ENCODE assay signal across 8 mouse cellular contexts in the genomic region with DNA sequence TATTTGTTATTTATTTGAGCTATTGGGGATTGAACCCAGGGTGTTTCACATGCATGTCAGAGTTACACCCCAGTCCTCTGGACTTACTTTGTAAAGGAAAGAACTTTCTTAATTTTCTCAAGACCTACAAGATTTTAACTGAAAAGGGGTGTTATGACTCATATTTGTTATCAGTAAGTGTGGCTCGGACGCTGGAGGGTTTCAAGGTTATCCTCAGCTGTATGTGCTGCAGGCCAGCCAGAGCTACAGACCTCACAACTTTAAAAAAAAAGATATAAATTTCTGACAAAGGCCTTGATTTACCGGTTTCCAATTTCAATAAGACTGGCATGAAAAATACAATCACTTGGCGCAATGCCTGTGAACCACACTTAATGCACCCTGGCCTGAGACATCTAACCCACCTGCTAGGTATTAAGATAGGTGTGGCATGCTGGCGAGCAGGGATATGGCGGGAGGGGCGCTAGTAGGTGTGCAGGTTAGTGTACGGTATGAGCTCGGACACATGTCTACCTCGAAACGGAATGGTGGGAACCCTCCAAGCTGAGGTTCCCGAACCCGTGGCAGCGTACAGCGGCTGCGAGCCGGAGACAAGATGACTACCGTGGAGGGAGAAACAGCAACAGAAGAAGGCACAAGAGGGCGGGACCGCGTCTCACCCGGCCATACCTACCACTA. TPM values are rescaled to one million over a fixed set of nuclear protein-coding genes. Genes with fewer than 3 reads are reported as not detected.
A peak's percentile ranks its signal among the peaks of the same experiment; 100 is the strongest.
DNase-seq lines count a peak whose midpoint lies in the region; ATAC-seq and TF ChIP-seq lines count a peak whose summit lies in the region.

No protein-coding gene starts in this region.

- WGBS in liver, adult 2 months = 2% methylated on average over 22 of the region's 22 CpGs
- WGBS in embryonic facial prominence, embryonic 11.5 days = 5% methylated on average over 22 of the region's 22 CpGs
- WGBS in hindbrain, embryonic 16.5 days = 3% methylated on average over 22 of the region's 22 CpGs
- 3% methylated on average over 22 of the region's 22 CpGs for WGBS in midbrain, postnatal 0 days

- intact Hi-C loops in left cerebral cortex, postnatal 25 days (cut with DNase I) = no loop called here

- H3K9ac ChIP-seq in liver, adult 2 months (ENCODE audit: low read depth, low read length) = peak overlapping the region; percentile 68
- H3K9ac ChIP-seq in embryonic facial prominence, embryonic 11.5 days (replicated peaks; ENCODE audit: low read length) = peak overlapping the region; percentile 63
- peak overlapping the region; percentile 86 for H3K9ac ChIP-seq in hindbrain, embryonic 16.5 days (ENCODE audit: low read depth, low read length)
- H3K9ac ChIP-seq in midbrain, postnatal 0 days (replicated peaks; ENCODE audit: low read length, poor library complexity, severe bottlenecking) = peak overlapping the region; percentile 86

- DNase-seq in liver, adult 2 months (ENCODE audit: extremely low read depth, low read depth, low spot score) = no peak
- DNase-seq in liver = no peak
- DNase-seq in embryonic facial prominence, embryonic 11.5 days (ENCODE audit: low spot score) = no peak
- no peak for DNase-seq in midbrain, postnatal 0 days (ENCODE audit: low spot score)
- no peak for DNase-seq in embryo, embryonic 9.5 days (ENCODE audit: extremely low spot score)
- no peak for DNase-seq in left cerebral cortex, postnatal 25 days (ENCODE audit: low spot score in 2 of 2)
- no peak for DNase-seq in cerebellum, adult 9-10 months

- peaks cover 2% of the 10 kb centered on the region for H3K4me1 ChIP-seq in liver, adult 2 months (ENCODE audit: control insufficient read depth, insufficient read depth, low read length)
- no peaks in the 10 kb centered on the region for H3K4me1 ChIP-seq in embryonic facial prominence, embryonic 11.5 days (ENCODE audit: control insufficient read depth, insufficient read depth, low read length)
- peaks cover 7% of the 10 kb centered on the region; the same call in 1 of the 2 replicates for H3K4me1 ChIP-seq in hindbrain, embryonic 16.5 days (ENCODE audit: control insufficient read depth, insufficient read depth, low read depth, low read length)
- no peaks in the 10 kb centered on the region for H3K4me1 ChIP-seq in midbrain, postnatal 0 days (ENCODE audit: insufficient read depth, low read length)

- no peak for TF ChIP-seq POLR2A in liver, adult 2 months (IDR thresholded peaks at IDR 0.05; ENCODE audit: extremely low read depth, insufficient read depth, low read length)

- H3K27me3 ChIP-seq in liver, adult 2 months (ENCODE audit: control insufficient read depth, insufficient read depth, low read length) = no peaks in the 10 kb centered on the region
- no peaks in the 10 kb centered on the region for H3K27me3 ChIP-seq in embryonic facial prominence, embryonic 11.5 days (ENCODE audit: control insufficient read depth, insufficient read depth, low read length)
- no peaks in the 10 kb centered on the region for H3K27me3 ChIP-seq in hindbrain, embryonic 16.5 days (replicated peaks; ENCODE audit: control insufficient read depth, insufficient read depth, low read length)
- no peaks in the 10 kb centered on the region for H3K27me3 ChIP-seq in midbrain, postnatal 0 days (ENCODE audit: insufficient read depth, low read length)

- H3K27ac ChIP-seq in liver, adult 2 months (replicated peaks; ENCODE audit: insufficient read depth, low read depth, low read length) = peak overlapping the region; percentile 33
- H3K27ac ChIP-seq in embryonic facial prominence, embryonic 11.5 days (replicated peaks; ENCODE audit: low read depth, low read length) = peak overlapping the region; percentile 77
- H3K27ac ChIP-seq in hindbrain, embryonic 16.5 days (ENCODE audit: low read depth, low read length) = peak overlapping the region; percentile 96
- peak overlapping the region; percentile 95 for H3K27ac ChIP-seq in midbrain, postnatal 0 days (ENCODE audit: low read depth, low read length)

- peaks cover 3% of the 10 kb centered on the region; the same call in 1 of the 2 replicates for H3K36me3 ChIP-seq in liver, adult 2 months (ENCODE audit: control insufficient read depth, insufficient read depth, low read length)
- H3K36me3 ChIP-seq in embryonic facial prominence, embryonic 11.5 days (replicated peaks; ENCODE audit: control insufficient read depth, insufficient read depth, low read depth, low read length) = no peaks in the 10 kb centered on the region
- H3K36me3 ChIP-seq in hindbrain, embryonic 16.5 days (ENCODE audit: control insufficient read depth, insufficient read depth, low read length) = no peaks in the 10 kb centered on the region
- H3K36me3 ChIP-seq in midbrain, postnatal 0 days (ENCODE audit: insufficient read depth, low read length) = no peaks in the 10 kb centered on the region

- no peaks in the 10 kb centered on the region for H3K79me2 ChIP-seq in liver, adult 2 months (ENCODE audit: control insufficient read depth, insufficient read depth, low read length)

- H3K4me3 ChIP-seq in liver, adult 2 months (ENCODE audit: insufficient read depth, low read depth, low read length) = peak overlapping the region; percentile 73
- peak overlapping the region; percentile 61 for H3K4me3 ChIP-seq in embryonic facial prominence, embryonic 11.5 days (ENCODE audit: low read depth, low read length)
- H3K4me3 ChIP-seq in hindbrain, embryonic 16.5 days (ENCODE audit: low read length) = peak overlapping the region; percentile 75
- H3K4me3 ChIP-seq in midbrain, postnatal 0 days (ENCODE audit: low read depth, low read length) = peak overlapping the region; percentile 61

- H3K4me2 ChIP-seq in embryonic facial prominence, embryonic 11.5 days (ENCODE audit: low read depth, low read length) = peak overlapping the region; percentile 50
- peak overlapping the region; percentile 91 for H3K4me2 ChIP-seq in hindbrain, embryonic 16.5 days (ENCODE audit: low read length)
- peak overlapping the region; percentile 66 for H3K4me2 ChIP-seq in midbrain, postnatal 0 days (ENCODE audit: low read depth, low read length, poor library complexity, severe bottlenecking)

- no peaks in the 10 kb centered on the region for H3K9me3 ChIP-seq in embryonic facial prominence, embryonic 11.5 days (replicated peaks; ENCODE audit: control insufficient read depth, low read length)
- no peaks in the 10 kb centered on the region for H3K9me3 ChIP-seq in hindbrain, embryonic 16.5 days (ENCODE audit: control insufficient read depth, low read length)
- H3K9me3 ChIP-seq in midbrain, postnatal 0 days (ENCODE audit: low read length) = no peaks in the 10 kb centered on the region

- no peak for TF ChIP-seq CTCF in liver, adult 2 months (IDR thresholded peaks at IDR 0.05; ENCODE audit: low read depth, low read length)
- TF ChIP-seq CTCF in midbrain, postnatal 0 days (IDR thresholded peaks at IDR 0.05) = no peak

- no peak; the same call in 1 of the 2 replicates for ATAC-seq in embryonic facial prominence, embryonic 11.5 days (replicated peaks; ENCODE audit: insufficient number of reproducible peaks, low FRiP score, low TSS enrichment, low read depth)
- peak; percentile 66 for ATAC-seq in hindbrain, embryonic 16.5 days
- peak; percentile 50 for ATAC-seq in midbrain, postnatal 0 days (ENCODE audit: low FRiP score)

RNA-seq across cellular contexts. Expression of gene B3gntl1, which starts 0.5 kb away (rescaled TPM):
- total RNA-seq in liver, adult 2 months (2014; rRNA removed) = 2.2 and 2.7 TPM in 2 replicates
- 1.9 and 2.4 TPM in 2 replicates for polyA plus RNA-seq in liver, adult 2 months (2012; rRNA removed)
- polyA plus RNA-seq in embryonic facial prominence, embryonic 11.5 days (2014; fragmentation: Nextera tagmentation; extraction: Ambion mirVana) = 5.1 and 6.6 TPM in 2 replicates
- 7.3 and 7.8 TPM in 2 replicates for polyA plus RNA-seq in hindbrain, embryonic 16.5 days (2015; fragmentation: Nextera tagmentation; extraction: Ambion mirVana)
- total RNA-seq in midbrain, postnatal 0 days (2014; rRNA removed) = 10.1 and 10.5 TPM in 2 replicates
- polyA plus RNA-seq in midbrain, postnatal 0 days (2015; fragmentation: Nextera tagmentation; extraction: Ambion mirVana) = 5.8 and 6.6 TPM in 2 replicates
- total RNA-seq in left cerebral cortex, postnatal 25 days (2021) = 1 to 10 TPM; 5.8 to 6.8 TPM

RNA-seq across cellular contexts. Expression of gene Metrnl, which starts 28.9 kb away (rescaled TPM):
- 4.3 and 5.3 TPM in 2 replicates for total RNA-seq in liver, adult 2 months (2014; rRNA removed)
- 4.8 and 5.5 TPM in 2 replicates for polyA plus RNA-seq in liver, adult 2 months (2012; rRNA removed)
- polyA plus RNA-seq in embryonic facial prominence, embryonic 11.5 days (2014; fragmentation: Nextera tagmentation; extraction: Ambion mirVana) = 7.3 and 10.1 TPM in 2 replicates
- 25.0 and 29.5 TPM in 2 replicates for polyA plus RNA-seq in hindbrain, embryonic 16.5 days (2015; fragmentation: Nextera tagmentation; extraction: Ambion mirVana)
- 10.2 and 15.8 TPM in 2 replicates for total RNA-seq in midbrain, postnatal 0 days (2014; rRNA removed)
- polyA plus RNA-seq in midbrain, postnatal 0 days (2015; fragmentation: Nextera tagmentation; extraction: Ambion mirVana) = 12.5 and 15.4 TPM in 2 replicates
- 10 to 100 TPM; 10.4 to 14.7 TPM for total RNA-seq in left cerebral cortex, postnatal 25 days (2021)

Comparison
In these comparisons a context has a peak if more than half of its experiments do, and no peak if none do; other contexts are left out.
1. H3K27ac ChIP-seq: peak in every context shown above with its lines; median percentile 96 in hindbrain, embryonic 16.5 days; 95 in midbrain, postnatal 0 days; 77 in embryonic facial prominence, embryonic 11.5 days; 33 in liver, adult 2 months.